Mouse (Mus musculus) heart, postnatal 36 days (tissue): ENCODE results near the gene Grb7. TPM values are rescaled to one million over a fixed set of nuclear protein-coding genes. Genes with fewer than 3 reads are reported as not detected.

ENCODE experiments used
- DNase-seq, 2 experiments: peaks; one replicate each; pipeline ENCODE4 v3.0.0; 2021 to 2022
- intact Hi-C: fragments of 180-260 bp; cut with DNase I; formaldehyde crosslinking; loops from one replicate; pipeline ENCODE4 v1.15.1; 2025
- total RNA-seq, 2 experiments: library from RNA; stranded (reverse); gene quantifications; 2 replicates each; pipeline ENCODE4 v1.2.3; 2021

Gene Grb7
- total RNA-seq: under 1 TPM; 0.14 to 0.31 TPM

GRCm38 (mm10) chr11:98446213-98446561 is at the start of gene Grb7:
Grb7 (plus strand) TSS chr11:98446394.
- intact Hi-C loops: no loop called here
- no peak for DNase-seq

- no peak for DNase-seq
- intact Hi-C loops: no loop called here
Measured at GRCm38 (mm10) chr11:98397946-98398345, 48.2 kb upstream of the Grb7 start.

GRCm38 (mm10) chr11:98400161-98400726 is 46.0 kb upstream of the Grb7 start, which contains the start of gene Pgap3:
Pgap3 (minus strand) TSS chr11:98400490.
- peak; percentile 81 to 90 for DNase-seq
- intact Hi-C loops: loop anchor here (5.0 kb wide), 1 partner anchor 37 kb away; the partner anchor contains the start of gene Mien1

- DNase-seq: no peak
- intact Hi-C loops: loop anchor here (5.0 kb wide), 1 partner anchor 36 kb away; the partner anchor contains the start of gene Mien1
Measured at GRCm38 (mm10) chr11:98400816-98401215, 45.4 kb upstream of the Grb7 start.

- intact Hi-C loops: no loop called here
- no peak for DNase-seq
Measured at GRCm38 (mm10) chr11:98406621-98407020, 39.6 kb upstream of the Grb7 start.

- intact Hi-C loops: no loop called here
- DNase-seq: no peak
Measured at GRCm38 (mm10) chr11:98408872-98409271, 37.3 kb upstream of the Grb7 start.

- DNase-seq: no peak
- intact Hi-C loops: no loop called here
Measured at GRCm38 (mm10) chr11:98409341-98409822, 36.8 kb upstream of the Grb7 start.

GRCm38 (mm10) chr11:98412273-98412796 is 33.9 kb upstream of the Grb7 start, which contains the start of gene Erbb2:
Erbb2 (plus strand) TSS chr11:98412470.
- intact Hi-C loops: loop anchor here (2.0 kb wide), 1 partner anchor 26 kb away; the partner anchor contains the start of gene Mien1
- peak; percentile 67 to 78 for DNase-seq

GRCm38 (mm10) chr11:98412797-98413301 is 33.3 kb upstream of the Grb7 start:
- peak; percentile 16 to 62 for DNase-seq
- intact Hi-C loops: loop anchor here (2.0 kb wide), 1 partner anchor 26 kb away; the partner anchor contains the start of gene Mien1

GRCm38 (mm10) chr11:98413731-98414130 is 32.5 kb upstream of the Grb7 start:
- intact Hi-C loops: loop anchor here (2.0 kb wide), 1 partner anchor 25 kb away; the partner anchor contains the start of gene Mien1
- DNase-seq: no peak

- no peak for DNase-seq
- intact Hi-C loops: no loop called here
Measured at GRCm38 (mm10) chr11:98414162-98414561, 32.0 kb upstream of the Grb7 start.

GRCm38 (mm10) chr11:98417074-98417473 is 29.1 kb upstream of the Grb7 start:
- intact Hi-C loops: no loop called here
- no peak for DNase-seq

GRCm38 (mm10) chr11:98418273-98418672 is 27.9 kb upstream of the Grb7 start:
- intact Hi-C loops: no loop called here
- DNase-seq: no peak

- intact Hi-C loops: no loop called here
- DNase-seq: no peak
Measured at GRCm38 (mm10) chr11:98418939-98419547, 27.2 kb upstream of the Grb7 start.

GRCm38 (mm10) chr11:98426592-98426991 is 19.6 kb upstream of the Grb7 start:
- intact Hi-C loops: no loop called here
- DNase-seq: no peak

GRCm38 (mm10) chr11:98428436-98428835 is 17.8 kb upstream of the Grb7 start:
- intact Hi-C loops: no loop called here
- DNase-seq: no peak

GRCm38 (mm10) chr11:98431743-98432502 is 14.3 kb upstream of the Grb7 start:
- intact Hi-C loops: no loop called here

GRCm38 (mm10) chr11:98435723-98436122 is 10.5 kb upstream of the Grb7 start:
- intact Hi-C loops: loop anchor here (5.0 kb wide), 1 partner anchor 33 kb away; the partner anchor contains the start of gene Pgap3
- DNase-seq: no peak

More at GRCm38 (mm10) chr11:98431743-98432502, 14.3 kb upstream of the Grb7 start:
- DNase-seq: no peak

- no peak for DNase-seq
- intact Hi-C loops: loop anchor here (5.0 kb wide), 1 partner anchor 35 kb away; the partner anchor contains the start of gene Pgap3
Measured at GRCm38 (mm10) chr11:98437441-98437840, 8.8 kb upstream of the Grb7 start.
